Mouse (Mus musculus): Measurements from ENCODE around the gene Tank. TPM values are rescaled to one million over a fixed set of nuclear protein-coding genes. Genes with fewer than 3 reads are reported as not detected.
A peak's percentile ranks its signal among the peaks of the same experiment; 100 is the strongest.

Gene Tank
- polyA plus RNA-seq, 1 experiment from 2014 or later, result 20.4 TPM

DNA sequence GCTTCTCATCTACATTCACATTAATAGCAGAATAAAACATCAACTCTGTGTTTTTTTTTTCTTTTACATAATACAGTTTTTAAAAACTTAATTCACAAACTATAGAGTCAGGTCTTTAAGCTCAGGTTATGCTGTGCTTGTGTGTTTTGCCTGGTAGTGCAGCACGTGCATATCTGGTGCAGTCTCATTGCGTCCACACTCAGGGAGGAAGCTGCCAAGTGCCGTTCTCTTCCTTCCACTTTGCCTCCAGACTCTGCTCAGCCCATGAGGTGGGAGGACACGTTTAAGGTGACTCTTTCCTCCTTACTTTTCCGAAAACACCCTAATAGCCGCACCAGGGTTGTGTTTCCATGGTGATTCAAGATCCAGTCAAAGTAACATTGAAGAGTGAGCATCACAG is 59.8 kb downstream of the Tank start:
- no peaks in the 10 kb centered on the region for H3K9me3 ChIP-seq (ENCODE audit: control insufficient read depth)
- H3K4me3 ChIP-seq (ENCODE audit: low read depth, low read length), result no peak overlapping the region
- no peaks in the 10 kb centered on the region for H3K36me3 ChIP-seq (ENCODE audit: control insufficient read depth, insufficient read depth)
- no peak overlapping the region for H3K27ac ChIP-seq (ENCODE audit: low read depth, low read length)
- H3K4me2 ChIP-seq (replicated peaks; ENCODE audit: low read depth), result no peak overlapping the region
- WGBS, result 76% methylated on average over 6 of the region's 6 CpGs
- ATAC-seq, result no peak
- no peak for TF ChIP-seq CTCF (IDR thresholded peaks at IDR 0.05; ENCODE audit: low read depth)
- H3K27me3 ChIP-seq (replicated peaks; ENCODE audit: control insufficient read depth, insufficient read depth, low read length), result no peaks in the 10 kb centered on the region
- no peaks in the 10 kb centered on the region for H3K4me1 ChIP-seq (replicated peaks; ENCODE audit: control insufficient read depth, insufficient read depth, low read length)
- no peak overlapping the region for H3K9ac ChIP-seq (ENCODE audit: low read depth, low read length)

DNA sequence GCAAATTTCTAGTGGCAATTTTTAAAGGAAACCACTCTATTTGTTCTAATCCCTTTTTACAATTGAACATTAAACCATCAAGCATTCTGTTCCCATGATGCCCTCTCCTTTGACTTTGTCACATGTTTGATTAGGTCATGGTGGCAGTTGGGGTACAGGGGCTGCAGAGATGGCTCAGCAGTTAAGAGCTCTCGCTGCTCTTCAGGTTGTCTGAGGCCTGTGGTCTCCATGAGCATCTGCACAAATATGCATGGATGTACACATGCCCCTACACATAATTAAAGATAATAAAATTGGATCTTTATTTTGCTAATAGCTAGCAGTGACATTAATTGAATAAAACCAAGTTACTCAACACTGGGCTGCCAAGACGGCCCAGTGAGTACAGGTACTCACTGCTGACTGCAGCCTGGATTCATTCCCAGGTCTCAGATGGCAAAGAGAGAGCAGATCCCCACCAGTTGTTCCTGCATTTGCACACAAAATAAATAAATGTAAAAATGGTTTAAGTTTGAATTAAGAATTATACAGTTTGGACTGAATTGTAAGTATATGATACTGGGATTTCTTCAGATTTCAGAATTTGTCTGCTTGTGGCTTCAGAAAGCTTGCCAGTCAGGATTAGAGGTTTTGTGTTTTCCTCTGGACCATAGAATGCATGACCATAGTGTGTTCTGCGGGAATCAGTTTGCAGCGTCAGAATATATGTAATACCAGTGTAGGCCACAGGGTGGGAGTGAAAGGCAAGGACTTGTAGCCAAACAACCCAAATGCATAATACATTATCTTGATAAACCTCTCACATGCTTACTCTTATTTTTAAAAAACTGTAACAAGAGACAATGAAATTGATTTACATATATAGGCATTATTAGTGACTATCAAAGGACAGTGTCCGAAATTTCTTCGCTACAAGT is 64.3 kb downstream of the Tank start:
- Histone ChIP-seq H3K27ac (ENCODE audit: low read depth, low read length) (no peak overlapping the region), H3K4me1 (replicated peaks; ENCODE audit: control insufficient read depth, insufficient read depth, low read length) (no peaks in the 10 kb centered on the region), H3K27me3 (replicated peaks; ENCODE audit: control insufficient read depth, insufficient read depth, low read length) (no peaks in the 10 kb centered on the region), H3K4me3 (ENCODE audit: low read depth, low read length) (no peak overlapping the region), H3K9ac (ENCODE audit: low read depth, low read length) (no peak overlapping the region), H3K9me3 (ENCODE audit: control insufficient read depth) (no peaks in the 10 kb centered on the region), H3K4me2 (replicated peaks; ENCODE audit: low read depth) (no peak overlapping the region), H3K36me3 (ENCODE audit: control insufficient read depth, insufficient read depth) (peaks cover 3% of the 10 kb centered on the region; the same call in 1 of the 2 replicates)
- ATAC-seq, result no peak
- WGBS, result 60% methylated on average over 6 of the region's 6 CpGs
- TF ChIP-seq CTCF (IDR thresholded peaks at IDR 0.05; ENCODE audit: low read depth), result peak; percentile 83

DNA sequence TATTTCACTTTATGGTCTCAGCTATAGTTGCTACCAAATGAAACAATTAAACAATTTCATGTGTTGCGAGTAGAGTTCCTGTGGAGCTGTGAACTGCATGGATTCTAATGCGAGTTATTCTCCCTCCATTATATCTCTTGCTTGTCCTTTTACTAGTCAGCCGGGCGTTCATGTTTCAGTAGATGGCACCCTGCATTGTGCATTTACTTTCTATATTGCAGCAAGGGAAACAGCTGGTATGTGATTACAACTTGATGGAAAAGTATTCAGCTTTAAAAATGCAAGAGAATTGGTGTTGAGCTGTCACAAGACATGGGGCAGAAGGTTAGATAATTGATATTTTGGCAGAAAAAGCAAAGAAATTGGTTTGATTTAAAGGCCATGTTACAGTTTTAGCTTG is 72.8 kb downstream of the Tank start:
- WGBS, result 89% methylated on average over 4 of the region's 4 CpGs
- no peak for TF ChIP-seq CTCF (IDR thresholded peaks at IDR 0.05; ENCODE audit: low read depth)
- ATAC-seq, result no peak

DNA sequence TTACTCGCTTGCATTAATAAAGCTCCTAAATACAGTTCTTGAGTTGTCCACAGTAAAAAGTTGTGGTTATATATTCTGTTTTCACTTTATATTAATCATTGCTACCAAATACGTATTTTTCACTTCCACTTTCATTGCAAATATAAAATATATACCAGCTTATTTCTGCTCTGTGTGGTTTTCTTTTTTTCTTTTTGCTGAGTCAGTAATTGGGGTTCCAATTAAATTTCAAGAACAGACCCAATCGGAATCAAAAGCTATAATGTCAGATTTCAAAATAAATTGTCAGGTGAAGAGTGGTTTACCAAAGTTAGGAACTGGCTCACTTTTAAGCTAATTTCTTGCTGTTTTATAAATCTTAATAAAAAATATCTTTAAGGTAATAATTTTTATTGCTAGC is 73.3 kb downstream of the Tank start:
- H3K4me1 ChIP-seq (replicated peaks; ENCODE audit: control insufficient read depth, insufficient read depth, low read length), result 0 out of 2 replicates have a peak, but pooled peaks cover 2% of the 10 kb centered on the region
- no peak overlapping the region for H3K4me2 ChIP-seq (replicated peaks; ENCODE audit: low read depth)
- ATAC-seq, result no peak
- no peak for TF ChIP-seq CTCF (IDR thresholded peaks at IDR 0.05; ENCODE audit: low read depth)
- H3K4me3 ChIP-seq (ENCODE audit: low read depth, low read length), result no peak overlapping the region
- H3K9me3 ChIP-seq (ENCODE audit: control insufficient read depth), result no peaks in the 10 kb centered on the region
- no peak overlapping the region for H3K9ac ChIP-seq (ENCODE audit: low read depth, low read length)
- 94% methylated on average over 3 of the region's 3 CpGs for WGBS
- H3K27ac ChIP-seq (ENCODE audit: low read depth, low read length), result no peak overlapping the region
- peaks cover 19% of the 10 kb centered on the region for H3K36me3 ChIP-seq (ENCODE audit: control insufficient read depth, insufficient read depth)
- no peaks in the 10 kb centered on the region for H3K27me3 ChIP-seq (replicated peaks; ENCODE audit: control insufficient read depth, insufficient read depth, low read length)

More for the DNA sequence above, 72.8 kb downstream of the Tank start:
- Histone ChIP-seq H3K27ac (ENCODE audit: low read depth, low read length) (no peak overlapping the region), H3K4me2 (replicated peaks; ENCODE audit: low read depth) (no peak overlapping the region), H3K9me3 (ENCODE audit: control insufficient read depth) (no peaks in the 10 kb centered on the region), H3K4me3 (ENCODE audit: low read depth, low read length) (no peak overlapping the region), H3K36me3 (ENCODE audit: control insufficient read depth, insufficient read depth) (peaks cover 20% of the 10 kb centered on the region), H3K9ac (ENCODE audit: low read depth, low read length) (no peak overlapping the region), H3K27me3 (replicated peaks; ENCODE audit: control insufficient read depth, insufficient read depth, low read length) (no peaks in the 10 kb centered on the region), H3K4me1 (replicated peaks; ENCODE audit: control insufficient read depth, insufficient read depth, low read length) (0 out of 2 replicates have a peak, but pooled peaks cover 2% of the 10 kb centered on the region)

DNA sequence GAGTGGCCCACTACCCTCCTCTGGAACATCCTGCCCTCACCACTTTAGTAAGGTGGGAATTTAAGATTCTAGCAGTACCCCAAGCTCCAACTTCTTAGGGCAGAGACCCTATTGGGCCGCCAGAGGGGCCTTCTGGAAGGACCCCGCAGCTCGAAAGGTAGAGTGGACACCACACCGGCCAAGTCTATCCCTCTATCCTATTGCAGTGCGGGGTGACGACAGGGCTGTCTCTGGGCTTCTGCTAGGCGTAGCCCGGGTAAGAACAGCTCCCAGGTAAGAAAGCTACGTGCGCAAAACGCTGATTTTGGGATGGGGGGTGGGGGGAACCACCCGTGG is 76.6 kb downstream of the Tank start:
- WGBS, result 44% methylated on average over 12 of the region's 12 CpGs
- Histone ChIP-seq H3K27me3 (replicated peaks; ENCODE audit: control insufficient read depth, insufficient read depth, low read length) (0 out of 2 replicates have a peak, but pooled peaks cover 4% of the 10 kb centered on the region), H3K4me3 (ENCODE audit: low read depth, low read length) (peak overlapping the region; percentile 55), H3K4me1 (replicated peaks; ENCODE audit: control insufficient read depth, insufficient read depth, low read length) (0 out of 2 replicates have a peak, but pooled peaks cover 2% of the 10 kb centered on the region), H3K4me2 (replicated peaks; ENCODE audit: low read depth) (peak overlapping the region; percentile 96), H3K9me3 (ENCODE audit: control insufficient read depth) (no peaks in the 10 kb centered on the region), H3K27ac (ENCODE audit: low read depth, low read length) (no peak overlapping the region), H3K9ac (ENCODE audit: low read depth, low read length) (0 out of 2 replicates have a peak overlapping the region, but pooled peaks have one; percentile 17), H3K36me3 (ENCODE audit: control insufficient read depth, insufficient read depth) (peaks cover 3% of the 10 kb centered on the region)
- no peak for TF ChIP-seq CTCF (IDR thresholded peaks at IDR 0.05; ENCODE audit: low read depth)
- ATAC-seq, result peak; percentile 10; the same call in 1 of the 2 replicates

DNA sequence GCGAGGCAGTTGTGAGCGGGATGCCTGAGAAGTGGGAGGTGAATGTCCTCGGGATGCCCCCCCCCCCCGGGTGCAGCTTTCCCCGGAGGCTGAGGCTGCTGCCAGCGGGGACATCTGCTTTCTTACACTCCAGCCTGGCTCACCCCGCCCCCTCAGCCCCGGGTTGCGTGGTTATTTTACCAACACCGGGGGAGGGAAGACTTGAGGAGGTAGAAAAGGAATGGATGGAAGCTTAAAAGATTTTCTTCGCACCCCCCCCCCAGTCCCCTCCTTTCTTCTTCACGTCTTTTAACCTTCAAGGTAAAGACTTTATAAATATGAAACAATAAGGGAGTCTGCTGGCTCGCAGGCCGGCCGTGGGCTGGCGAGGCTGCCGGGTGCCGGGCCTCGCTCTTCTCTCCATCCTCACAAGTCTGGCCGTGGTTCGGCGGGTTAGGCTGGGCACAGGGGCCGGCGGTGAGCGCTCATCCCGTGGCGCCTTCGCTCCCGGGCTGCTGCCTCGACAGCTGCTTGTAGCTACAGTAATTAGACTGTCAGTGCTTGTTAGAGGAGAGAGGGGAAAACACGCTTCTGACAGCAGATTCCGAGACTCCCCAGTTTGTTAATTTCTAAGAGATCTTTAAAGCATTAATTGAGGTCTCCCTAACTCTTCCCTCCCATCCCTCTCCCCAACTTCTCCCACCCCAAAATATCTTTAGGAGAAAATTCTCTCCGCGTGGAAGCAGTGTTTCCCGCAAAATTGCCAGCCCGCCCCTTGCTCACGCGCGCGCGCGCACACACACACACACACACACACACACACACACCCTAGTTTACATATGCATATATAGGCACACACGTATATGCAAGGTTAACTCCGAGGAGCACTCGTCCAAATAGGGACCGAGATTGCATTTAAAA is 77.2 kb downstream of the Tank start:
- TF ChIP-seq CTCF (IDR thresholded peaks at IDR 0.05; ENCODE audit: low read depth), result no peak
- Histone ChIP-seq H3K9ac (ENCODE audit: low read depth, low read length) (0 out of 2 replicates have a peak overlapping the region, but pooled peaks have one; percentile 17), H3K27me3 (replicated peaks; ENCODE audit: control insufficient read depth, insufficient read depth, low read length) (0 out of 2 replicates have a peak, but pooled peaks cover 4% of the 10 kb centered on the region), H3K9me3 (ENCODE audit: control insufficient read depth) (no peaks in the 10 kb centered on the region), H3K4me3 (ENCODE audit: low read depth, low read length) (peak overlapping the region; percentile 55), H3K4me2 (replicated peaks; ENCODE audit: low read depth) (peak overlapping the region; percentile 96), H3K36me3 (ENCODE audit: control insufficient read depth, insufficient read depth) (no peaks in the 10 kb centered on the region), H3K27ac (ENCODE audit: low read depth, low read length) (no peak overlapping the region), H3K4me1 (replicated peaks; ENCODE audit: control insufficient read depth, insufficient read depth, low read length) (0 out of 2 replicates have a peak, but pooled peaks cover 2% of the 10 kb centered on the region)
- ATAC-seq, result peak; percentile 56; the same call in 1 of the 2 replicates
- whole genome bisulfite sequencing, result 3% methylated on average over 46 of the region's 46 CpGs
